8 mouse cellular contexts compared by ENCODE assay signal in genomic region chr3:89418170-89418860, GRCm38 (mm10). TPM values are rescaled to one million over a fixed set of nuclear protein-coding genes. Genes with fewer than 3 reads are reported as not detected.
DNase-seq lines count a peak whose midpoint lies in the region; ATAC-seq and TF ChIP-seq lines count a peak whose summit lies in the region.

TSS of gene Cks1b (minus strand) at chr3:89418383.
TSS of gene Shc1 (plus strand) at chr3:89418443.

- peak within 1 kb of the TSS; percentile 88 for H3K4me2 ChIP-seq in embryonic facial prominence, embryonic 14.5 days (ENCODE audit: low read depth, low read length)
- peak within 1 kb of the TSS; percentile 88 for H3K4me2 ChIP-seq in limb, embryonic 13.5 days (replicated peaks)
- H3K4me2 ChIP-seq in midbrain, embryonic 16.5 days (ENCODE audit: low read length), result peak within 1 kb of the TSS; percentile 93

- peak; percentile 36 for TF ChIP-seq CTCF in heart, adult 2 months (IDR thresholded peaks at IDR 0.05)

- H3K27me3 ChIP-seq in embryonic facial prominence, embryonic 14.5 days (replicated peaks; ENCODE audit: control insufficient read depth, insufficient read depth, low read length), result no peaks in the 10 kb centered on the region
- H3K27me3 ChIP-seq in heart, adult 2 months (ENCODE audit: control insufficient read depth, insufficient read depth, low read length), result no peaks in the 10 kb centered on the region
- H3K27me3 ChIP-seq in limb, embryonic 13.5 days, result no peaks in the 10 kb centered on the region
- H3K27me3 ChIP-seq in midbrain, embryonic 16.5 days (ENCODE audit: control insufficient read depth, insufficient read depth, low read depth, low read length), result no peaks in the 10 kb centered on the region

- H3K9me3 ChIP-seq in embryonic facial prominence, embryonic 14.5 days (ENCODE audit: control insufficient read depth, low read length), result no peaks in the 10 kb centered on the region
- H3K9me3 ChIP-seq in limb, embryonic 13.5 days, result no peaks in the 10 kb centered on the region
- H3K9me3 ChIP-seq in midbrain, embryonic 16.5 days (replicated peaks; ENCODE audit: control insufficient read depth, low read length, poor library complexity, severe bottlenecking), result no peaks in the 10 kb centered on the region

- peaks cover 32% of the 10 kb centered on the region for H3K4me1 ChIP-seq in embryonic facial prominence, embryonic 14.5 days (ENCODE audit: control insufficient read depth, insufficient read depth, low read length)
- H3K4me1 ChIP-seq in heart, adult 2 months (ENCODE audit: control insufficient read depth, insufficient read depth, low read length), result peaks cover 8% of the 10 kb centered on the region
- peaks cover 46% of the 10 kb centered on the region for H3K4me1 ChIP-seq in limb, embryonic 13.5 days
- H3K4me1 ChIP-seq in midbrain, embryonic 16.5 days (ENCODE audit: control insufficient read depth, insufficient read depth, low read length), result peaks cover 19% of the 10 kb centered on the region

- peak within 1 kb of the TSS; percentile 55 for H3K4me3 ChIP-seq in embryonic facial prominence, embryonic 14.5 days (ENCODE audit: low read depth, low read length)
- H3K4me3 ChIP-seq in heart, adult 2 months, result peak within 1 kb of the TSS; percentile 88
- H3K4me3 ChIP-seq in limb, embryonic 13.5 days, result peak within 1 kb of the TSS; percentile 68
- H3K4me3 ChIP-seq in midbrain, embryonic 16.5 days (ENCODE audit: low read depth, low read length), result peak within 1 kb of the TSS; percentile 63

- intact Hi-C loops in heart, adult 2 months (cut with DNase I), result loop anchor here (2.0 kb wide), 1 partner anchor 18 kb away; the partner anchor contains the start of gene Pbxip1

- peak within 1 kb of the TSS; percentile 75 for H3K9ac ChIP-seq in embryonic facial prominence, embryonic 14.5 days (ENCODE audit: low read depth, low read length)
- peak within 1 kb of the TSS; percentile 48 for H3K9ac ChIP-seq in heart, adult 2 months (ENCODE audit: low read depth, low read length)
- peak within 1 kb of the TSS; percentile 79 for H3K9ac ChIP-seq in limb, embryonic 13.5 days
- peak within 1 kb of the TSS; percentile 61 for H3K9ac ChIP-seq in midbrain, embryonic 16.5 days (ENCODE audit: low read depth, low read length)

- ATAC-seq in embryonic facial prominence, embryonic 14.5 days (ENCODE audit: low read depth), result peak; percentile 94
- peak; percentile 94 for ATAC-seq in limb, embryonic 13.5 days (ENCODE audit: low FRiP score, low read depth)
- ATAC-seq in midbrain, embryonic 16.5 days, result peak; percentile 97

- under 1% methylated on average over 30 of the region's 39 CpGs for WGBS in embryonic facial prominence, embryonic 14.5 days
- under 1% methylated on average over 39 of the region's 39 CpGs for WGBS in heart, adult 2 months
- 0% methylated on average over 39 of the region's 39 CpGs for WGBS in limb, embryonic 13.5 days
- under 1% methylated on average over 39 of the region's 39 CpGs for WGBS in midbrain, embryonic 16.5 days

- H3K36me3 ChIP-seq in embryonic facial prominence, embryonic 14.5 days (ENCODE audit: control insufficient read depth, insufficient read depth, low read length), result peaks cover 27% of the 10 kb centered on the region
- no peaks in the 10 kb centered on the region for H3K36me3 ChIP-seq in heart, adult 2 months (ENCODE audit: control insufficient read depth, insufficient read depth, low read length)
- H3K36me3 ChIP-seq in limb, embryonic 13.5 days, result peaks cover 34% of the 10 kb centered on the region
- H3K36me3 ChIP-seq in midbrain, embryonic 16.5 days (ENCODE audit: control insufficient read depth, insufficient read depth, low read length), result peaks cover 4% of the 10 kb centered on the region; the same call in 1 of the 2 replicates

- peak within 1 kb of the TSS; percentile 98 for H3K27ac ChIP-seq in embryonic facial prominence, embryonic 14.5 days (replicated peaks; ENCODE audit: low read depth, low read length)
- peak within 1 kb of the TSS; percentile 94 for H3K27ac ChIP-seq in heart, adult 2 months
- H3K27ac ChIP-seq in limb, embryonic 13.5 days, result peak within 1 kb of the TSS; percentile 98
- peak within 1 kb of the TSS; percentile 74 for H3K27ac ChIP-seq in midbrain, embryonic 16.5 days (ENCODE audit: low read length)

- peak; percentile 54; the same call in 1 of the 2 replicates for TF ChIP-seq POLR2A in heart, adult 2 months (IDR thresholded peaks at IDR 0.05; ENCODE audit: insufficient read depth, low read depth, low read length)

- DNase-seq in 3T3-L1 (ENCODE audit: low read depth, low spot score), result peak; percentile 100
- peak; percentile 65 to 87 for DNase-seq in adrenal gland, postnatal 4 days (ENCODE audit: low spot score in 2 of 2)
- peak; percentile 100 for DNase-seq in embryonic facial prominence, embryonic 14.5 days (ENCODE audit: low spot score)
- DNase-seq in heart, adult 2 months, result peak; percentile 92 to 96
- DNase-seq in kidney, adult 8-10 months, result peak; percentile 97 to 99
- DNase-seq in spleen, postnatal 10 days (ENCODE audit: low spot score in 2 of 2), result peak; percentile 86 to 93

- peaks cover 2% of the 10 kb centered on the region; the same call in 1 of the 2 replicates for H3K79me2 ChIP-seq in heart, adult 2 months (replicated peaks; ENCODE audit: control insufficient read depth, insufficient read depth, low read length)

- TF ChIP-seq EP300 in heart, adult 2 months (IDR thresholded peaks at IDR 0.05; ENCODE audit: insufficient read depth, low read depth, low read length), result no peak

RNA-seq across cellular contexts. Expression of gene Cks1b, which starts in this region (rescaled TPM):
- 10 to 100 TPM; 64.2 to 66.3 TPM for total RNA-seq in adrenal gland, postnatal 4 days (2021)
- polyA plus RNA-seq in embryonic facial prominence, embryonic 14.5 days (2014; fragmentation: Nextera tagmentation; extraction: Ambion mirVana), result 380 and 425 TPM in 2 replicates
- total RNA-seq in heart, adult 2 months (2021), result 1 to 10 TPM; 3.3 to 3.5 TPM
- 9.0 and 10.7 TPM in 2 replicates for polyA plus RNA-seq in heart, adult 2 months (2012; rRNA removed)
- 508 and 542 TPM in 2 replicates for polyA plus RNA-seq in limb, embryonic 13.5 days (2015; fragmentation: Nextera tagmentation; extraction: Ambion mirVana)
- polyA plus RNA-seq in midbrain, embryonic 16.5 days (2015; fragmentation: Nextera tagmentation; extraction: Ambion mirVana), result 77.1 and 86.2 TPM in 2 replicates

RNA-seq across cellular contexts. Expression of gene Shc1, which starts in this region (rescaled TPM):
- total RNA-seq in adrenal gland, postnatal 4 days (2021), result 100 to 1,000 TPM; 142 to 145 TPM
- polyA plus RNA-seq in embryonic facial prominence, embryonic 14.5 days (2014; fragmentation: Nextera tagmentation; extraction: Ambion mirVana), result 74.0 and 75.2 TPM in 2 replicates
- 10 to 100 TPM; 31.6 to 32.0 TPM for total RNA-seq in heart, adult 2 months (2021)
- 32.4 and 50.5 TPM in 2 replicates for polyA plus RNA-seq in heart, adult 2 months (2012; rRNA removed)
- polyA plus RNA-seq in limb, embryonic 13.5 days (2015; fragmentation: Nextera tagmentation; extraction: Ambion mirVana), result 102 and 108 TPM in 2 replicates
- polyA plus RNA-seq in midbrain, embryonic 16.5 days (2015; fragmentation: Nextera tagmentation; extraction: Ambion mirVana), result 13.2 and 14.9 TPM in 2 replicates

Comparison
In these comparisons a context has a peak if more than half of its experiments do, and no peak if none do; other contexts are left out.
1. Peak in every context shown above with its lines: DNase-seq, ATAC-seq, H3K4me3 ChIP-seq and H3K27ac ChIP-seq.
2. RNA of gene Cks1b (total RNA-seq): 64.2 to 66.3 TPM in adrenal gland, postnatal 4 days; 3.3 to 3.5 TPM in heart, adult 2 months; every median in the first group is over 10 times any median in the second.
3. RNA of gene Shc1 (total RNA-seq): 142 to 145 TPM in adrenal gland, postnatal 4 days; 31.6 to 32.0 TPM in heart, adult 2 months; every median in the first group is over 4 times any median in the second.